Mouse (Mus musculus) liver, embryonic 15.5 days (tissue): Measurements from ENCODE around the gene Klf4. TPM values are rescaled to one million over a fixed set of nuclear protein-coding genes. Genes with fewer than 3 reads are reported as not detected.

Source experiments
- ATAC-seq: fragments of 200-750 bp; cut with Nextera tagmentation; 2 replicates; pipeline ENCODE4 v1.8.0; 2017; ENCODE audit warnings: moderate number of reproducible peaks, mild to moderate bottlenecking, moderate library complexity; ENCODE audit not compliant: insufficient read depth
- H3K27ac ChIP-seq: fragments of 300-500 bp; sonication (generic); replicated peaks from 2 replicates; pipeline ENCODE4 v1.5.1; 2015; ENCODE audit warnings: mild to moderate bottlenecking, inconsistent platforms
- H3K27me3 ChIP-seq: fragments of 300-500 bp; sonication (generic); 2 replicates; pipeline ENCODE4 v1.6.1; 2015; ENCODE audit warnings: mild to moderate bottlenecking, inconsistent platforms
- H3K36me3 ChIP-seq: fragments of 300-500 bp; sonication (generic); replicated peaks from 2 replicates; pipeline ENCODE4 v1.6.1; 2015; ENCODE audit warnings: moderate library complexity, mild to moderate bottlenecking, inconsistent platforms
- H3K4me1 ChIP-seq: fragments of 300-500 bp; sonication (generic); replicated peaks from 2 replicates; pipeline ENCODE4 v1.6.1; 2015; ENCODE audit warnings: inconsistent platforms
- H3K4me2 ChIP-seq: fragments of 300-500 bp; sonication (generic); 2 replicates; pipeline ENCODE4 v1.6.1; 2015; ENCODE audit warnings: moderate library complexity, mild to moderate bottlenecking, inconsistent platforms
- H3K4me3 ChIP-seq: fragments of 300-500 bp; sonication (generic); replicated peaks from 2 replicates; pipeline ENCODE4 v1.5.1; 2015; ENCODE audit warnings: mild to moderate bottlenecking, inconsistent platforms
- H3K9ac ChIP-seq: fragments of 300-500 bp; sonication (generic); 2 replicates; pipeline ENCODE4 v1.6.1; 2015; ENCODE audit warnings: moderate library complexity, mild to moderate bottlenecking, inconsistent platforms
- H3K9me3 ChIP-seq: fragments of 300-500 bp; sonication (generic); replicated peaks from 2 replicates; pipeline ENCODE4 v1.6.1; 2016; ENCODE audit warnings: inconsistent platforms
- WGBS: fragments of 180-500 bp; shearing (Covaris S2); methylation state at CpG from one replicate; pipeline ENCODE4 v1.1.7; 2015; ENCODE audit warnings: mixed read lengths; ENCODE audit not compliant: insufficient replicate concordance; 5-methylcytosine and 5-hydroxymethylcytosine counted together
- polyA plus RNA-seq: library from polyadenylated mRNA; unstranded; fragments of >200 nt; fragmentation: Nextera tagmentation; extraction: Ambion mirVana; gene quantifications from 2 replicates; pipeline ENCODE4 v1.2.1, GENCODE M21; 2015

The Klf4 gene
- polyA plus RNA-seq, 1 experiment from 2014 or later: 0.79 TPM

DNA sequence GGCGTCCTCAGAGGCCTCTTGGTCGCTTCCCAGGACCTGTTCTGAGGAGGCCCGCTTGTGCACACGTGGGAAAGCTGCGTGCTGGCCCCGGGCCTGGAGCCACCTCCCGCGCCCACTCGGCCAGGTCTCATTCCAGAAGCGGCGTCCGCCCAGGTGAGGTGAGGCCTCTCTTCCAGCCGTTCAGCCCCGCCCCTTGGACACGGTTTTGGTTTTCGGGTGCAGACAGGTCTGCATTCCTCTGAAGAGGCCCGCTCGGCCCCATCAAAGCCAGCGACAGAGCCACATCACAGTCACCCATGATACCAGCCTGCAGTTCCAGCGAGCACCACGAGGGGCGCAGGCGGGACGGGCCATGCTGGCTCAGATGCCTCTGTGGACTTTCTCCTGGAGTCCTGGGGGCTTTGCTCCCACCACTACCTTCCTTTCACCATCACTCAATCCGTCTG is 51.9 kb downstream of the Klf4 start:
- no peak for ATAC-seq
- H3K4me2 ChIP-seq: peak overlapping the region; percentile 48
- H3K27me3 ChIP-seq: no peaks in the 10 kb centered on the region
- no peak overlapping the region for H3K27ac ChIP-seq
- H3K9ac ChIP-seq: no peak overlapping the region
- H3K9me3 ChIP-seq: no peaks in the 10 kb centered on the region
- H3K36me3 ChIP-seq: no peaks in the 10 kb centered on the region
- 23% methylated on average over 25 of the region's 25 CpGs for WGBS
- H3K4me1 ChIP-seq: peaks cover 3% of the 10 kb centered on the region; the same call in 1 of the 2 replicates
- no peak overlapping the region for H3K4me3 ChIP-seq

DNA sequence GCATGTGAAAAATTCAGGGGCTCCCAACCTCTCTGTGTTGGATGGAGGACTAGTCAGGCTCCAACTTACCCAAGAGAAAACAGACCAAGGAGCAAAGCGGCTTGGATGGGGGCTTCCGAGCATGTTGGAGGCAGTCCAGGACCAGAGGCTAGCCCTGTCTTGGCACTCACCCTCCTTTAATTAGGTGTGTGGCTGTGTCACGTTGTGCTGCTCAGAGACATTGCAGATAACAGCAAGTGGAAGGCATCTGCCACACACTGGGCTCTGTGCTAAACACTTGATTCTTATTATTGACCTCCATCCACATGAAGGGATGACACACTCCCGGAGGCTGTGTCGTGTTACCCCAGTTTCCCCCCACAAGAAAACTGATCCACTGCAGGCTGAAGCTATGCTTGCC is 53.9 kb downstream of the Klf4 start:
- WGBS: 57% methylated on average over 5 of the region's 5 CpGs
- no peak for ATAC-seq

DNA sequence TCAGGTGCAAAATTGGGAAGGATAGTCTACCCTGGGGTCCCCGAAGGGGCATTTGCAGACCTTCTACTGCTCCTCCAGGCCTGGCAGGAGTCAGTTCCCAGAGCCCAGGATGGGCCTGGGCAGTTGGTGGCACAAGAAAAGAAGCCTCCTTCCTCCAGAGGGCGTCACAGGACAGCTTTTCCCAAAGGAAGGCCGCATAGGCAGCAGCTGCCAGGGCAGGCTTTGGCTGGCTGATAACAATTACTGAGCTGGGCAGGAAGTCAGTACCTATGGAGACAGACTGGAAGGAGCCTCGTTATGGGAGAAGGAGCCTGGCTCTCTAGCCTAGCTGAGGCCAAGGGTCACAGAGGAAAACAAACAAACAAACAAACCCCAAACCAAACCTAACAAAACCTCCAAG is 54.3 kb downstream of the Klf4 start:
- no peak overlapping the region for H3K9ac ChIP-seq
- WGBS: 34% methylated on average over 4 of the region's 4 CpGs
- peaks cover 3% of the 10 kb centered on the region; the same call in 1 of the 2 replicates for H3K4me1 ChIP-seq
- no peaks in the 10 kb centered on the region for H3K9me3 ChIP-seq
- H3K27ac ChIP-seq: no peak overlapping the region
- H3K4me2 ChIP-seq: no peak overlapping the region
- H3K36me3 ChIP-seq: no peaks in the 10 kb centered on the region
- ATAC-seq: no peak
- no peaks in the 10 kb centered on the region for H3K27me3 ChIP-seq
- H3K4me3 ChIP-seq: no peak overlapping the region

More for the DNA sequence above, 53.9 kb downstream of the Klf4 start:
- Histone ChIP-seq H3K27ac (no peak overlapping the region), H3K4me1 (peaks cover 3% of the 10 kb centered on the region; the same call in 1 of the 2 replicates), H3K4me3 (no peak overlapping the region), H3K36me3 (no peaks in the 10 kb centered on the region), H3K9ac (no peak overlapping the region), H3K9me3 (no peaks in the 10 kb centered on the region), H3K27me3 (no peaks in the 10 kb centered on the region), H3K4me2 (no peak overlapping the region)

DNA sequence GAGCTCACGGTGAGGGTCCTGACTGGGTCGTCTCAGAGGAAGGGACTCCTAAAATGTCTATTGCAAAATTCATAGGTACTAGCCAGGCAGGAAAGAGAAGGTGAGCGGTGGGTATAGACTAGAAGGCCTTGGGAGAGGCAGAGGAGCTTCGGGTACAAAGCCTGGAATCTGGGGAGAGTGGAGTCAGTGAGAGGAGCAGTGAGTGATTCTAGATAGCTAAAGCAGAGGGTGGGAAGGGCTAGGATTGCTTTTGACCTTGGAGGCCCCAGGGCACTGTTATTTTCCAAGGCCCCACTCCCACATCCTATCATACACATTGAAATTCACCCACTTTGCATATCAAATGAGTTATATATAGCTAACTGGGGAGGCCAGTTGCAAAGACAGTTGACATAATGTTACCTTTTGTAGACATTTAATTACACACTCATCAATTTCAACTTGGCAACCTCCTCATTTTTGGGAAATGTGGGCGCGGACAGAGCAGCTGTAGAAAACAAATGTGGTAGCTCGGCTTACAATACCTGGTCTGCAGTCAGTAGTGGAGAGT is 55.0 kb downstream of the Klf4 start:
- Histone ChIP-seq H3K36me3 (no peaks in the 10 kb centered on the region), H3K27ac (no peak overlapping the region), H3K4me1 (peaks cover 3% of the 10 kb centered on the region; the same call in 1 of the 2 replicates), H3K27me3 (no peaks in the 10 kb centered on the region), H3K4me2 (no peak overlapping the region), H3K9ac (no peak overlapping the region), H3K9me3 (no peaks in the 10 kb centered on the region), H3K4me3 (no peak overlapping the region)
- 67% methylated on average over 7 of the region's 7 CpGs for WGBS
- no peak for ATAC-seq

Other genes with a start within 250 kb of the Klf4 start
- gene Rad23b, start 182.4 kb downstream of the Klf4 start, polyA plus RNA-seq: 33.5 and 36.6 TPM in 2 replicates